Mouse (Mus musculus) G1E (cell line): ENCODE data around the gene Mapt. TPM values are rescaled to one million over a fixed set of nuclear protein-coding genes. Genes with fewer than 3 reads are reported as not detected.

Experiments used
- ATAC-seq: 2 replicates; pipeline ENCODE4 v1.8.0; 2016; ENCODE audit warnings: mild to moderate bottlenecking; ENCODE audit not compliant: insufficient number of reproducible peaks, poor library complexity, low FRiP score, severe bottlenecking; ENCODE audit errors: extremely low read depth
- DNase-seq: peaks from one replicate; pipeline ENCODE4 v3.0.0; 2012; ENCODE audit warnings: low spot score
- H3K27me3 ChIP-seq: 2 replicates; pipeline ENCODE4 v1.6.1; 2012; ENCODE audit warnings: mild to moderate bottlenecking, low read length, inconsistent platforms; ENCODE audit not compliant: insufficient read depth
- H3K36me3 ChIP-seq: replicated peaks from 2 replicates; pipeline ENCODE3; 2012; ENCODE audit warnings: mild to moderate bottlenecking, inconsistent platforms
- H3K4me1 ChIP-seq: 2 replicates; pipeline ENCODE4 v1.6.1; 2012; ENCODE audit warnings: low read depth, low read length, inconsistent platforms, mixed read lengths; ENCODE audit not compliant: insufficient read depth
- H3K4me3 ChIP-seq: 2 replicates; pipeline ENCODE4 v1.5.1; 2012; ENCODE audit warnings: low read depth, mild to moderate bottlenecking, inconsistent platforms, low read length, moderate library complexity, mixed read lengths
- H3K9me3 ChIP-seq: replicated peaks from 2 replicates; pipeline ENCODE4 v1.6.1; 2012; ENCODE audit warnings: inconsistent platforms
- CTCF ChIP-seq: IDR thresholded peaks from 2 replicates; pipeline ENCODE4 v1.5.1; 2012; ENCODE audit warnings: low read depth, low read length, inconsistent platforms, mixed read lengths
- GATA1 ChIP-seq: IDR thresholded peaks from 2 replicates; pipeline ENCODE4 v1.6.1; 2012; ENCODE audit warnings: borderline replicate concordance, low read length, inconsistent platforms, mixed read lengths
- GATA2 ChIP-seq: IDR thresholded peaks from 2 replicates; pipeline ENCODE4 v1.6.1; 2012; ENCODE audit warnings: low read depth, low read length, inconsistent platforms, borderline replicate concordance
- POLR2AphosphoS5 ChIP-seq: IDR thresholded peaks from 2 replicates; pipeline ENCODE4 v1.6.1; 2012; ENCODE audit warnings: low read depth, low read length, inconsistent platforms; ENCODE audit not compliant: insufficient replicate concordance
- TAL1 ChIP-seq: conservative IDR thresholded peaks from 2 replicates; pipeline ENCODE4 v1.6.1; 2012; ENCODE audit warnings: low read depth, low read length, inconsistent platforms, mixed read lengths
- polyA plus RNA-seq: library from polyadenylated mRNA; stranded (reverse); fragments of >175 nt; gene quantifications from 2 replicates; pipeline ENCODE4 v1.2.3, GENCODE M21; 2012
- total RNA-seq, 2 experiments: library from RNA; stranded (forward) in 1 of 2; stranded (reverse) in 1 of 2; fragments of 200-1000 nt in 1 of 2; fragments of >200 nt in 1 of 2; fragmentation: Nextera tagmentation in 1 of 2; gene quantifications; 2 replicates each; pipeline ENCODE4 v1.2.3; 2014 to 2017

Gene Mapt
- total and polyA plus RNA-seq, 3 experiments: 1.2 to 7.6 (median 5.0) TPM

DNA sequence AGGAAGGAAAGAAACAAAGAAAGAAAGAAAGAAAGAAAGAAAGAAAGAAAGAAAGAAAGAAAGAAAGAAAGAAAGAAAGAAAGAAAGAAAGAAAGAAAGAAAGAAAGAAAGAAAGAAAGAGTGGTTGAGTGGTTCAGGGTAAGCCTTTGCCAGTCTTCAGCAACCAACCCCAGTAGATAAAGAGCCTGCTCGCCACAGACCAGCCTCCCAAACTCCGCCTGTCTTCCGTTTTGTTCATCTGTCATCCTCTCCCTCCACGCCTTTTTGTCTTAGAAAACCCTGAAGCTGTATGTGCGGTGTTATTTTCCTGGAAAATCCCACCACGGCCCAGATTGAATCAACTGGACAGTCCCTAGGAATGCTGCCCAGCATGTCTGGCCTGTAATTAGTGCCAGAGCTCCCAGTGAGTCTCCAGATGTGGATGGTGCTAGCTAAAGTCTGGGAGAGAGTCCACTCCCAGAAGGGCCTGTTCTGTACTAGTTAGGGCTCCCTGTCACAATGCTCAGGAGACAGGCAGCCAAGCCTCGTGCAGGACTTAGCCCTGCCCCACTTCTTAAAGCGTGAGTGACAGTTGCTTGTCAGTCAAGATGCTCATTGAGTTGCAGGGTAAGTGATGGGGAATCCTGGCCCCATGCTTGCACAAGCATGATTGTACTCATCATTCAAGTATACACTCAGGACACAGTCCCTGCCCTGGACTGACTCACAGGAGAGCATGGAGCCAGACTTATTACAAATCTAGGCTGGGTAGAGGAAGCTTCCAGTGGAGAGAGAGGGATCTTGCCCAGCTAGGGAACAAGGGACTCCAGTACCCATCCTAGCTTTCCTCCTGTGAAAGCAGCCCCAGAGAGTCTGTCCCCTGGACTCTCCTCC, 72.1 kb downstream of the Mapt start:
- peaks cover 61% of the 10 kb centered on the region for H3K4me1 ChIP-seq
- no peaks in the 10 kb centered on the region for H3K9me3 ChIP-seq
- peaks cover 4% of the 10 kb centered on the region for H3K36me3 ChIP-seq
- DNase-seq: no peak
- H3K4me3 ChIP-seq: no peak overlapping the region
- no peaks in the 10 kb centered on the region; the same call in 1 of the 2 replicates for H3K27me3 ChIP-seq
- ATAC-seq: no peak
- no peak for TF ChIP-seq GATA1

DNA sequence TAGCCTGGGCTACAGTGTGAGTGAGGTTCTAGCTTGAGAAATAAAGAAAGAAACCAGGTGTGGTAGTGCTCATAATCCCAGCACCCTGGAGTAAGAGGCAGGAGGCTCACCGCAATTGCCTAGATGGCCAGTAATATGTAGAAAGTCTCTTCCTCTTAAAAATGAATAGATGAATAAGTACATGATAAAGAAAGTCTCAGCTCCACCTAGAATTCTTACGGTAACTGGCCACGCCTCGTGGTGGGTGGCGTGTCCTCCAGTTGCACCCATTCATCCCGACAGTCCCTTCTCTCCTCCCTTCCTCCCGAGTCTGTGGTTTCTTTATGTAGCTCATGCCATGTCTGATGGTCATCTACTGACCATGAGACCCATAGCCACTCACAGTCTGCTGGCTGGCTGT, 74.5 kb downstream of the Mapt start:
- no peak overlapping the region for H3K4me3 ChIP-seq
- H3K36me3 ChIP-seq: no peaks in the 10 kb centered on the region
- peaks cover 72% of the 10 kb centered on the region for H3K4me1 ChIP-seq
- ATAC-seq (no peak), DNase-seq (no peak)
- no peak for TF ChIP-seq TAL1
- TF ChIP-seq POLR2AphosphoS5: no peak
- TF ChIP-seq GATA1: no peak
- TF ChIP-seq GATA2: no peak
- TF ChIP-seq CTCF: no peak
- no peaks in the 10 kb centered on the region for H3K27me3 ChIP-seq
- H3K9me3 ChIP-seq: no peaks in the 10 kb centered on the region

DNA sequence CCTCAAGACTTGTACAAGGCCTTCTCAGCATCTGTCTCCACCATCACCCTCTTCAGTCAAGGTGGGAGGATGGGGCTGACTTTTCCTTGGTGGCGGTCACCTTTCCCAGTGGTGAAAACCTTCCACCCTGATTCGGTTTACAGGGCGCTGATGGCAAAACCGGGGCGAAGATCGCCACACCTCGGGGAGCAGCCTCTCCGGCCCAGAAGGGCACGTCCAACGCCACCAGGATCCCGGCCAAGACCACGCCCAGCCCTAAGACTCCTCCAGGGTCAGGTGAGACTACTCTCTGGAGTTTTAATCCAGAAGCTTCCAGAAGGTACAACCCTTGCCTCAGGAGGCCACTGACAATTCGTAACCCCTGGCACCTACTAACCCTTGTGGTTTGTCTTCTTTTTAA, 75.3 kb downstream of the Mapt start:
- DNase-seq (no peak), ATAC-seq (no peak)
- Histone ChIP-seq H3K36me3 (no peaks in the 10 kb centered on the region), H3K4me3 (no peak overlapping the region), H3K27me3 (no peaks in the 10 kb centered on the region), H3K4me1 (peaks cover 74% of the 10 kb centered on the region), H3K9me3 (no peaks in the 10 kb centered on the region)
- no peak for TF ChIP-seq POLR2AphosphoS5
- TF ChIP-seq GATA1: no peak
- TF ChIP-seq CTCF: no peak
- TF ChIP-seq TAL1: no peak
- no peak for TF ChIP-seq GATA2

- Histone ChIP-seq H3K36me3 (no peaks in the 10 kb centered on the region), H3K9me3 (no peaks in the 10 kb centered on the region), H3K4me1 (peaks cover 74% of the 10 kb centered on the region), H3K27me3 (no peaks in the 10 kb centered on the region), H3K4me3 (no peak overlapping the region)
- no peak for TF ChIP-seq CTCF
- DNase-seq (no peak), ATAC-seq (no peak)
Measured at GRCm38 (mm10) chr11:104307136-104307535, 75.9 kb downstream of the Mapt start.

DNA sequence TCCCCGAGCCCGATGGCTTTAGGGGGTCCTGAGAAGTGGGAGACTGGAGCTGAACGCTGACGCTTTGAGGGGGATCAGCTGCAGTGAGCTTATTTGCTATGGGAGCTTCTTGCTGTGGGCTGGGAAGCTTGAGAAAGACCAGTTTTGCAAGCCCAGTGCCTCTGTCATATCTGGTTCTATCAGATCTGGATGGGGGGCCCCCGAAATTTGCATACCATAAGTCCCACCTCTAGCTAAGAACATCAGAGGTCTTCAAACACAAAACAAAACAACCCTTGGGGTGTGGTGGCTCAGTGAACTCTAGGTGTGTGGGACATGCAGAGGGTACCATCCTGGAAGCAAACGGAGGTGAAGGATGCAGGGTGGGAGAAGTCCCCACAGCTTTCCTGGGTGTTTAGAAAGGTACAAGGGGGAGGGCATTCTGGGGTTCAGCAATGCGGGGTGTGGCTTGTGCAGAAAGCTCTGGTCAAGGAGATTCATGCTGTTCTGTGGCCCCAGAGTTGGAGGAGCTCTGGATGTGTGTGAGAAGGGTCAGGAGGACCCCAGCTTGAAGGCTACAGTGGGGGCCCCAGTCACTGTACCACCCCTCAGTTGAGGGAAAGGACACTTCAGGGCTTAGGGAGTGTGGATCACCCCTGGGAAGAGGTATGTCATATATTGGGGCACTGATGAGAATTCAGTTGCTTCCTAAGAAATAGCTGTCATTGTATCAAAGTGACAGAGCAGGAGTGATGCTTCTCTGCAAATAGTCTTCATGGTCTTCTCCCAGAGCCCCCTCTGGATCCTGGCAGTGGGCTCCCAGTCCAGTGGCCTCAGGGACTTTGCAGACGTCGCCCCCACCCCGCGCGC, 78.4 kb downstream of the Mapt start:
- ATAC-seq (peak; percentile 17; the same call in 1 of the 2 replicates), DNase-seq (peak; percentile 54)
- Histone ChIP-seq H3K9me3 (no peaks in the 10 kb centered on the region), H3K4me1 (peaks cover 65% of the 10 kb centered on the region), H3K27me3 (no peaks in the 10 kb centered on the region), H3K4me3 (peak overlapping the region; percentile 71), H3K36me3 (peaks cover 8% of the 10 kb centered on the region)
- TF ChIP-seq GATA2 (no peak), CTCF (no peak), POLR2AphosphoS5 (0 out of 2 replicates have a peak, but pooled peaks have one; percentile 63)

GRCm38 (mm10) chr11:104310226-104310887, 79.2 kb downstream of the Mapt start:
- DNase-seq (peak; percentile 82), ATAC-seq (peak; percentile 66)
- H3K4me1 ChIP-seq: peaks cover 66% of the 10 kb centered on the region
- H3K27me3 ChIP-seq: no peaks in the 10 kb centered on the region
- H3K4me3 ChIP-seq: peak overlapping the region; percentile 71
- no peaks in the 10 kb centered on the region for H3K9me3 ChIP-seq
- TF ChIP-seq CTCF (no peak), POLR2AphosphoS5 (no peak), TAL1 (no peak), GATA1 (no peak), GATA2 (no peak)
- peaks cover 8% of the 10 kb centered on the region for H3K36me3 ChIP-seq
